Mouse (Mus musculus) left cerebral cortex, postnatal 14 days (tissue): ENCODE measurements at regions not wholly inside any gene's neighbourhood (a gene's known extent, or its start where the extent isn't known, plus 50 kb on each side); places are given as distances from the start of the nearest gene placed in this dataset.
A peak's percentile ranks its signal among the peaks of the same experiment; 100 is the strongest.

Experiments
- DNase-seq, 2 experiments: peaks; one replicate each; pipeline ENCODE4 v3.0.0; 2021 to 2022; ENCODE audit warnings: low spot score in 2 of 2, mixed read lengths in 1 of 2
- intact Hi-C: fragments of 180-260 bp; cut with DNase I; formaldehyde crosslinking; loops from one replicate; pipeline ENCODE4 v1.15.1; 2025

- DNase-seq = no peak
- intact Hi-C loops = no loop called here
These were observed 59.8 kb upstream of the Speer4c start for GRCm38 (mm10) chr5:15773839-15774238.

- intact Hi-C loops = no loop called here
- no peak for DNase-seq
These were observed 60.5 kb upstream of the Speer4c start for GRCm38 (mm10) chr5:15774567-15774966.

GRCm38 (mm10) chr5:15776106-15776505 is 62.0 kb upstream of the Speer4c start:
- DNase-seq = peak in 1 of 2 experiments; percentile 8
- intact Hi-C loops = no loop called here

- DNase-seq = no peak
- intact Hi-C loops = no loop called here
These were observed 89.5 kb upstream of the Speer4c start for GRCm38 (mm10) chr5:15803583-15803982.

GRCm38 (mm10) chr5:15816864-15817263 is 102.8 kb upstream of the Speer4c start:
- DNase-seq = no peak
- intact Hi-C loops = no loop called here

GRCm38 (mm10) chr5:15817366-15817765 is 103.3 kb upstream of the Speer4c start:
- intact Hi-C loops = no loop called here

GRCm38 (mm10) chr5:15822989-15823388 is 108.9 kb upstream of the Speer4c start:
- intact Hi-C loops = no loop called here
- no peak for DNase-seq

More at GRCm38 (mm10) chr5:15817366-15817765, 103.3 kb upstream of the Speer4c start:
- DNase-seq = no peak

- no peak for DNase-seq
- intact Hi-C loops = loop anchor here (10.0 kb wide), 1 partner anchor 1033 kb away; no protein-coding TSS in a partner anchor
These were observed 103.0 kb upstream of the Cacna2d1 start for GRCm38 (mm10) chr5:15831527-15831926.

GRCm38 (mm10) chr5:15832338-15832737 is 102.2 kb upstream of the Cacna2d1 start:
- intact Hi-C loops = loop anchor here (10.0 kb wide), 1 partner anchor 1032 kb away; no protein-coding TSS in a partner anchor
- peak; percentile 37 to 44 for DNase-seq

GRCm38 (mm10) chr5:15838108-15838972 is 96.2 kb upstream of the Cacna2d1 start:
- intact Hi-C loops = loop anchor here (5.0 to 10.0 kb wide), 3 partner anchors 94 to 1026 kb away; partner anchors contain the start of gene Cacna2d1

GRCm38 (mm10) chr5:15846790-15847189 is 87.7 kb upstream of the Cacna2d1 start:
- no peak for DNase-seq
- intact Hi-C loops = no loop called here

More at GRCm38 (mm10) chr5:15838108-15838972, 96.2 kb upstream of the Cacna2d1 start:
- DNase-seq = peak; percentile 79 to 82

- DNase-seq = no peak
- intact Hi-C loops = no loop called here
These were observed 85.0 kb upstream of the Cacna2d1 start for GRCm38 (mm10) chr5:15849520-15849919.

GRCm38 (mm10) chr5:15850126-15850801 is 84.2 kb upstream of the Cacna2d1 start:
- peak; percentile 8 for DNase-seq
- intact Hi-C loops = no loop called here

- no peak for DNase-seq
- intact Hi-C loops = no loop called here
These were observed 79.7 kb upstream of the Cacna2d1 start for GRCm38 (mm10) chr5:15854752-15855151.

- DNase-seq = no peak
- intact Hi-C loops = no loop called here
These were observed 77.5 kb upstream of the Cacna2d1 start for GRCm38 (mm10) chr5:15857034-15857433.

GRCm38 (mm10) chr5:15874065-15874464 is 60.4 kb upstream of the Cacna2d1 start:
- intact Hi-C loops = no loop called here
- DNase-seq = no peak

- DNase-seq = no peak
- intact Hi-C loops = no loop called here
These were observed 51.5 kb upstream of the Cacna2d1 start for GRCm38 (mm10) chr5:15883004-15883403.
